Mouse (Mus musculus) adrenal gland, adult 18-20 months (tissue): ENCODE measurements around the gene Pik3ap1. TPM values are rescaled to one million over a fixed set of nuclear protein-coding genes. Genes with fewer than 3 reads are reported as not detected.
"Not testable (repeated sequence)": the region's sequence is repeated elsewhere in the genome, so short reads cannot be mapped to it uniquely, and the experiment has no call there.

Experiments
- DNase-seq, 2 experiments: peaks; one replicate each; pipeline ENCODE4 v3.0.0; 2021 to 2022; ENCODE audit warnings: low spot score in 2 of 2
- total RNA-seq, 2 experiments: library from RNA; stranded (reverse); gene quantifications; 1 replicate in 1 of 2; 2 replicates in 1 of 2; pipeline ENCODE4 v1.2.3; 2021

Pik3ap1 gene
- total RNA-seq, 2 experiments from 2014 or later, result 10.2 to 13.4 TPM

GRCm38 (mm10) chr19:41335721-41336120, 49.2 kb downstream of the Pik3ap1 start:
- DNase-seq, result no peak

GRCm38 (mm10) chr19:41332986-41333385, 51.9 kb downstream of the Pik3ap1 start:
- no peak for DNase-seq

DNA sequence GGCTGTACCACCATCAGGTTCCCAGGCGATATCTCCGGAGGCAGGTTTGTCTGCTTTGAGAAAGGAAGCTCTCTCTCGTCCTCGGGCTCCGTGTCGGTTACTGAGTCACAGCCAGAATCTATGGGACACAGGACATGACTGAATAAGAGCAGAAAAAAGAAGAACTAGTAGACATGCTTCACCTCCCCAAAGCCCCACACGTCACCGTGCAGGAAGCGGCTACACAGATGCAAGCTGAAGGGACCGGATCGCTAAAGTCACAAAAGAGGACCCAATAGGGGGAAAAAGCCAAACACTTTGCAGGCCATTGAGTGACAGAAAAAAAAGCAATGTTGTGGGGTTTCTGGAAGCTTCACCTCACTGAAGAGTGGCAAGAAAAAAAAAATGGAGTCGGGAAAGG, 52.7 kb downstream of the Pik3ap1 start:
- no peak for DNase-seq

- DNase-seq, result no peak
These were observed 54.5 kb downstream of the Pik3ap1 start for GRCm38 (mm10) chr19:41330401-41330800.

- no peak for DNase-seq
These were observed 54.9 kb downstream of the Pik3ap1 start for GRCm38 (mm10) chr19:41329961-41330360.

GRCm38 (mm10) chr19:41328743-41329142, 56.2 kb downstream of the Pik3ap1 start:
- no peak for DNase-seq

DNA sequence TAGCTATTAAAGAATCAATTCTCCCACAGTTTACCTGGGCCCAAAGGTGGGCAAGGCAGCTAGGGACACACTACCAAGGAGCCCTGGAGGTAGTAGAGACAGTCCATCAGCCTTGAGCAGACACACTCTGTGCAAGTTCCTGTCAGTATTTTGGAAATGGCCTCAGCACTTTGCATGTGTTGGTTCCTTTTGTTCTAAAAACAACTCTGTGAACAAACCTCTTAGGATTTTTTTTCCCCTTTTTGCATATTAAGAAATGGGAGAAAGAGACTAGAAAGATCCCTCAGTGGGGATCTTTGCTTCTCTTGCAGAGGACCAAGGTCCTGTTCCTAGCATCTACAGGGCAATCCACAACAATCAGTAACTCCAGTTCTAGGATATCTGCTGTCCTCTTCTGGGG, 61.1 kb downstream of the Pik3ap1 start:
- DNase-seq, result no peak

DNA sequence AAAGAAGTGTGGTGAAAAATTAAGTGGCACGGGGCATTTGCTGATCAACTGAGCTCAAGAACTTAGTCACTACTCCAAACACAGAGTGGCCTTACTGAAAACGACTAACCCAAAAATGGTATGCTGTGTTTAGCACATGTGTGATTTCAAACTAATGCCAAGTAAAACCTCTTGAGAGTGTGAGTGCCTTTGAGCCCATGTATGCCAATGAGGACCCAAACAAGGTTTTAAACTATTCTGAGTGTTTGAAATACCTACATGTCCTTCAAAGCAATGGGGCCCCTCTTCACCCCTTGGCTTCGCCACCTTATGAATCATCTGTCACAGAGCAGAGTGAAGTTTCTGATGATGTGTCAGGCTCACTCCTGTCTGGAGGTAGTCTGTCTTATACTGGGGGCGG, 61.8 kb downstream of the Pik3ap1 start:
- DNase-seq, result no peak

- DNase-seq, result no peak
These were observed 63.8 kb downstream of the Pik3ap1 start for GRCm38 (mm10) chr19:41321149-41321548.

DNA sequence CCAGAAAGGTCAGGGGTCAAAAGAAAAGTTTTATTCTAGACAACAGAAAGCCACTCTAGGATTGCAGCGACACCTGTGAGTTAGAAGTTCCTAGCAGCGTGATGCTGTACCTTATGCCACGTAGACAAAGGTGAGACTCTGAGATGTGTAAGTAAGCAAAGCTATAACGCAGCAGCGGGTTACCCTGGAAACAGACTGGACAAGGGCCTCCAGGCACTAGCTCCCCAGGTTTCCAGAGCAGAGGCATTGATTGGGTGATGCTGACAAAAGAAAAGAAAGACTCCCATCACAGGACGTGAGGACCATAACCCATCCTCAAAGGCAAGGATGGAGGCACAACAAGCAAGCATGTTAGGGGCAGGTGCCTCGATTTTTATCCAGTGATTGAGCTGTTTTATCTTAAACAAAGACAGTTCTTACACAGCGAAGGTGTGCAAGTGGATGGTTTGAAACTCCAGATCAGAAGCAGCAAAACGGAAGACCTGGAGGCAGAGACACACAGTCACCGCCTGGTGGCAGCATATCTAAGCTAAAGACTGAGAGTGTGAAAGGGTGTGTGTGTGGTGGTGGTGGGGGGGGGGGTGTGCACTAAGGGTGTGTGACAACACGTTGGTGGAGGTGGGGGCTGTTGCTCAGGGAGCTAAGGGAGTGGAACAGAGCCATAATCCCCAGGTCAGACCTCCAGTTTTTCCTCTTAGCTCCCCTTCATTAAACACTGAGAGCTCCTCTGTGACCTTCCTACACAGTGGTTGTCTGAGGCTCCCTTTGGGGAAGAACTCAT, 67.4 kb downstream of the Pik3ap1 start:
- DNase-seq, result peak in 1 of 2 experiments; percentile 50

DNA sequence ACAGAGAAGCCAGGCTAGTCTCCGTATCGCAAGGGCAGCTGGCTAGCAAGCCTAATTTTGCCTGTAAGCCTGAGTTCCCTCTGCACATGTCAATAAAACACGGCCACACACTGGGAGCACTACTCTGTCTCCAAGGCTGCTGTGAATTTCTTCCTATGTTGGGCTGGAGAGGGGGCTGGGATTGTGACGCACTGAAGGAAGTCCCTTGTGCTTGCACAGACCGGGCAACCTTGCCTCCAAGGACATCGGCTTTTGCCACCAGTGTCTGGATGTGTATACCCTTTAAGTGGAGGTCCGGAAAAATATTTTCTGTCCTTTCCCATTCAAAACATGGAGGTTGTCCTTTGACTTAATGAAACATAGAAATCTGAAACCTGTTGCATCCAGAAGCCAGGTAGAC, 70.2 kb downstream of the Pik3ap1 start:
- DNase-seq, result no peak

GRCm38 (mm10) chr19:41313663-41314062, 71.2 kb downstream of the Pik3ap1 start:
- DNase-seq, result no peak

GRCm38 (mm10) chr19:41312587-41312986, 72.3 kb downstream of the Pik3ap1 start:
- DNase-seq, result not testable (repeated sequence)

DNA sequence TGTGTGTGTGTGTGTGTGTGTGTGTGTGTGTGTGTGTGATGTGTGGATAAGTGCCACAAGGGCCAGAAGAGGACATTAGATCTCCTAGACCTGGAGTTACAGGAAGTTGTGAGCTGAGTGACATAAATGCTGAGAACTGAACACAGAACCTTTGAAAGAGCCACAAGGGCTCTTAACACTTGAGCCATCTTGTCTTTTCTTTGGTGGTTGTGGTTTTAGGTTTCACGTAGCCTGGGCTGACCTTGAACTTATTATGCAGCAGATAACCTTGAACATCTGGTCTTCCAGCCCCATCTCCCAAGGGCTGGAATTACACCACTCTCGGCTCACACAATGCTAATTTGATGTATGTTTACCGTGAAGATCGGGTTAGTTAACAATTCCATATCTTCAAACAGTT, 72.9 kb downstream of the Pik3ap1 start:
- no peak for DNase-seq

GRCm38 (mm10) chr19:41310971-41311703, 73.8 kb downstream of the Pik3ap1 start:
- DNase-seq, result peak in 1 of 2 experiments; percentile 49

DNA sequence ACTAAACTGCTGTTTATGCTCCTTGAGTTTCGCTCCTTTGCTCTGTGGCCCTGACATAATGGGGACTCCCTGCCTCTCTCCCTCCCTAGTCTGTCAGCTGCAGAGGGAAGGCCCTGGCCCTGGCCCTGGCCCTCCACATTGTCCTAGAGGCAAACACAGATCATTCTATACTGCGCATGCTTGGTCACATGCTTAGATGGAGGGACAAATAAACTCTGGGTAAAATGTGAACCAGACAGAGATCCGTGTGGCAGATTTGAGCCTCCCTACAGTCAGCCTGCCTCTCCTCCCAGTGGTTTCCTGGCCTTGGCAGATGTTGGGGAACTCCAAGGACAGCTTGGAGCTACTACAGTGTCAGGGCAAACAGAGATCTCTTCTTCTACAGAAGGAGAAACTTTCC, 81.0 kb downstream of the Pik3ap1 start:
- no peak for DNase-seq

- no peak for DNase-seq
These were observed 81.5 kb downstream of the Pik3ap1 start for GRCm38 (mm10) chr19:41303433-41303832.

- DNase-seq, result no peak
These were observed 83.0 kb downstream of the Pik3ap1 start for GRCm38 (mm10) chr19:41301856-41302255.

DNA sequence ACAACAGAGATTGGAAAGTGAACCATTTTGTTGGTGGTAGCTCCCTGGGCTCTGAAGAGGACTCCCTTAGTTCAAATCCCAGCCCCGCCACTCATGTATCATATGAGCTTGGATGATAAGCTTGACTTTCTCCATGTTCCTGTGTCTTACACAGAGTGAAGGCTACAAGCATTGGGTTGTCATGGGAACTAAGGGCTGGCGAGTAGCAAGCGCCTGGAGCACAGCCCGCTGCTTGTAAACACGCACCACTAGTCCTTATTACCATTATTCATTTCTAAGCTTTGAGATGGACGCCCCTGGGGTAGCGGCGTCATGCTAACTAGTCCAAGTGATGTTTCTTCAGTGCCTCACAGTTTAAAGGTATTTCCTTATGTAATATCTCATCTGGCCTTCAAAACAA, 85.5 kb downstream of the Pik3ap1 start:
- no peak for DNase-seq

GRCm38 (mm10) chr19:41290952-41291619, 93.8 kb downstream of the Pik3ap1 start:
- DNase-seq, result no peak

- DNase-seq, result no peak
These were observed 96.3 kb downstream of the Pik3ap1 start for GRCm38 (mm10) chr19:41288568-41288967.

- DNase-seq, result no peak
These were observed 97.7 kb downstream of the Pik3ap1 start for GRCm38 (mm10) chr19:41287224-41287623.
